13 mouse cellular contexts compared by ENCODE assay signal in the genomic region with DNA sequence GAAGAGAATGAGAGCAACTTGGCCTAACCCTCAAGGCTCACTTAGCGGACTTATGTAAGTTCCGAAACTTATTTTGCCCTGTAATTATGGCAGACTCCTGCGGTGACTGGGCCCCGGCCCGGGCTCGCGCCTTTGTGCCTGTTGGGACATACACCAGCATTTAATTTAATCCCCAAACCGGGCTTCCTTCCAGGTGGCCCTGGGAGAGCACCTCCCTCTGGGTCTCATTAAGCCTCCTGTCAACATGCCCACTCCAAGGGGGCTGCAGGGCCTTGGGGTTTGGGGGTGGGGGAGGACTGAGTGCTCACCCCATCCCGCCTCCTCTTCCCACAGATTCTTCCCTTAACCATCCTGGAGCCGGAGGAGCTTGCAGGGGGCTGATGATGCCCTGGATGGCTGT. TPM values are rescaled to one million over a fixed set of nuclear protein-coding genes. Genes with fewer than 3 reads are reported as not detected.
DNase-seq lines count a peak whose midpoint lies in the region; ATAC-seq and TF ChIP-seq lines count a peak whose summit lies in the region.
"Had no signal": no experiment of that assay in that cellular context is flagged by ENCODE, and none has a peak within 500 bp of the region (broad histone marks: within the 10 kb centered on the region; RNA-seq: fewer than 3 reads in every experiment).

No protein-coding gene starts in this region.

- no peak for TF ChIP-seq POLR2A in kidney, adult 2 months (IDR thresholded peaks at IDR 0.05; ENCODE audit: low read depth, low read length)

- 81% methylated on average over 10 of the region's 10 CpGs for WGBS in kidney, adult 2 months
- 15% methylated on average over 10 of the region's 10 CpGs for WGBS in embryonic facial prominence, embryonic 15.5 days
- WGBS in limb, embryonic 10.5 days, result 68% methylated on average over 10 of the region's 10 CpGs

- H3K27ac ChIP-seq in kidney, adult 2 months (ENCODE audit: insufficient read depth, low read depth, low read length), result no peak overlapping the region
- H3K27ac ChIP-seq in embryonic facial prominence, embryonic 15.5 days (replicated peaks), result peak overlapping the region; percentile 68
- peak overlapping the region; percentile 57; the same call in 1 of the 2 replicates for H3K27ac ChIP-seq in limb, embryonic 10.5 days
- H3K27ac ChIP-seq: liver, embryonic 15.5 days had no signal

- H3K27me3 ChIP-seq in kidney, adult 2 months (replicated peaks; ENCODE audit: control insufficient read depth, insufficient read depth, low read length), result no peaks in the 10 kb centered on the region
- no peaks in the 10 kb centered on the region for H3K27me3 ChIP-seq in embryonic facial prominence, embryonic 15.5 days
- peaks cover 3% of the 10 kb centered on the region; the same call in 1 of the 2 replicates for H3K27me3 ChIP-seq in limb, embryonic 10.5 days (ENCODE audit: low read depth, poor library complexity, severe bottlenecking)
- H3K27me3 ChIP-seq: liver, embryonic 15.5 days had no signal

- no peak overlapping the region for H3K4me2 ChIP-seq in embryonic facial prominence, embryonic 15.5 days (replicated peaks)
- H3K4me2 ChIP-seq: liver, embryonic 15.5 days had no signal

- no peaks in the 10 kb centered on the region for H3K9me3 ChIP-seq in embryonic facial prominence, embryonic 15.5 days (replicated peaks)
- no peaks in the 10 kb centered on the region for H3K9me3 ChIP-seq in limb, embryonic 10.5 days (replicated peaks)
- H3K9me3 ChIP-seq: liver, embryonic 15.5 days had no signal

- H3K9ac ChIP-seq in embryonic facial prominence, embryonic 15.5 days, result no peak overlapping the region
- H3K9ac ChIP-seq: liver, embryonic 15.5 days had no signal

- ATAC-seq in embryonic facial prominence, embryonic 15.5 days (ENCODE audit: insufficient number of reproducible peaks, low FRiP score, low TSS enrichment, low read depth), result peak; percentile 74
- no peak for ATAC-seq in erythroid progenitor cell, adult 5-6 weeks (replicated peaks; ENCODE audit: low FRiP score, poor library complexity, severe bottlenecking)

- no peaks in the 10 kb centered on the region for H3K36me3 ChIP-seq in kidney, adult 2 months (ENCODE audit: control insufficient read depth, insufficient read depth, low read length)
- H3K36me3 ChIP-seq in embryonic facial prominence, embryonic 15.5 days, result no peaks in the 10 kb centered on the region
- H3K36me3 ChIP-seq in limb, embryonic 10.5 days, result no peaks in the 10 kb centered on the region
- H3K36me3 ChIP-seq: liver, embryonic 15.5 days had no signal

- H3K4me3 ChIP-seq in kidney, adult 2 months (ENCODE audit: insufficient read depth, low read depth, low read length), result no peak overlapping the region
- H3K4me3 ChIP-seq in embryonic facial prominence, embryonic 15.5 days (replicated peaks), result no peak overlapping the region
- no peak overlapping the region for H3K4me3 ChIP-seq in limb, embryonic 10.5 days
- H3K4me3 ChIP-seq: liver, embryonic 15.5 days had no signal

- peak; percentile 7 for DNase-seq in cerebellum, adult 9-10 months
- no peak for DNase-seq in cerebellum, adult 11-12 months
- peak; percentile 15 for DNase-seq in kidney, adult 2 months
- DNase-seq in kidney, postnatal 4 days, result no peak
- no peak for DNase-seq in limb, embryonic 10.5 days (ENCODE audit: low spot score)
- DNase-seq in kidney, adult 18-20 months, result no peak
- DNase-seq: adrenal gland, postnatal 25 days; gastrocnemius, postnatal 14 days; heart, postnatal 10 days; kidney, postnatal 14 days had no signal

- no peak for TF ChIP-seq CTCF in kidney, adult 2 months (conservative IDR thresholded peaks at IDR 0.05; ENCODE audit: insufficient read depth, insufficient read length, low read depth, low read length)

- H3K4me1 ChIP-seq in kidney, adult 2 months (ENCODE audit: control insufficient read depth, insufficient read depth, low read length), result peaks cover 3% of the 10 kb centered on the region; the same call in 1 of the 2 replicates
- H3K4me1 ChIP-seq in embryonic facial prominence, embryonic 15.5 days, result peaks cover 25% of the 10 kb centered on the region
- peaks cover 24% of the 10 kb centered on the region for H3K4me1 ChIP-seq in limb, embryonic 10.5 days
- H3K4me1 ChIP-seq: liver, embryonic 15.5 days had no signal

RNA-seq across cellular contexts. Expression of a gene that starts 37.8 kb away (rescaled TPM):
- 277 and 336 TPM in 2 replicates for polyA plus RNA-seq in kidney, adult 2 months (2012; rRNA removed)
- polyA plus RNA-seq in embryonic facial prominence, embryonic 15.5 days (2015; fragmentation: Nextera tagmentation; extraction: Ambion mirVana), result 61.6 and 77.5 TPM in 2 replicates
- polyA plus RNA-seq in limb, embryonic 10.5 days (2016; fragmentation: Nextera tagmentation; extraction: Ambion mirVana), result 45.0 and 49.7 TPM in 2 replicates
- 25.6 and 25.9 TPM in 2 replicates for total RNA-seq in erythroid progenitor cell, adult 5-6 weeks (2015; ENCODE audit: low replicate concordance)
- total RNA-seq in erythroid progenitor cell, adult 5-6 weeks (2017; ENCODE audit: low replicate concordance), result 9.8 and 10.9 TPM in 2 replicates

Comparison
In these comparisons a context has a peak if more than half of its experiments do, and no peak if none do; other contexts are left out.
1. DNase-seq: peak in cerebellum, adult 9-10 months (single experiment) and kidney, adult 2 months (single experiment); none in cerebellum, adult 11-12 months (single experiment), kidney, postnatal 4 days (0 of 2), limb, embryonic 10.5 days (single experiment) and kidney, adult 18-20 months (single experiment).